Mouse (Mus musculus): ENCODE data around the gene Clec16a.

- TF ChIP-seq CTCF (IDR thresholded peaks at IDR 0.05; ENCODE audit: low read depth) (no peak), EP300 (IDR thresholded peaks at IDR 0.05; ENCODE audit: low read depth) (no peak)
These were observed 81.0 kb downstream of the Clec16a start for GRCm38 (mm10) chr16:10626116-10626515.
